Mouse (Mus musculus) heart, adult 2 months (tissue): Measurements from ENCODE around the gene Ube4b.

Experiments
- CTCF ChIP-seq: fragments of 200-600 bp; IDR thresholded peaks from 2 replicates; pipeline ENCODE4 v1.8.1; 2022; ENCODE audit warnings: antibody characterized with exemption, mild to moderate bottlenecking, moderate library complexity
- EP300 ChIP-seq: fragments of 200-500 bp; IDR thresholded peaks from 2 replicates; pipeline ENCODE4 v1.6.1; 2011; ENCODE audit warnings: low read depth, low read length, control low read depth; ENCODE audit not compliant: insufficient read depth
- POLR2A ChIP-seq: fragments of 200-500 bp; IDR thresholded peaks from 2 replicates; pipeline ENCODE4 v1.6.1; 2011; ENCODE audit warnings: mild to moderate bottlenecking, low read depth, low read length, control low read depth; ENCODE audit not compliant: insufficient read depth

DNA sequence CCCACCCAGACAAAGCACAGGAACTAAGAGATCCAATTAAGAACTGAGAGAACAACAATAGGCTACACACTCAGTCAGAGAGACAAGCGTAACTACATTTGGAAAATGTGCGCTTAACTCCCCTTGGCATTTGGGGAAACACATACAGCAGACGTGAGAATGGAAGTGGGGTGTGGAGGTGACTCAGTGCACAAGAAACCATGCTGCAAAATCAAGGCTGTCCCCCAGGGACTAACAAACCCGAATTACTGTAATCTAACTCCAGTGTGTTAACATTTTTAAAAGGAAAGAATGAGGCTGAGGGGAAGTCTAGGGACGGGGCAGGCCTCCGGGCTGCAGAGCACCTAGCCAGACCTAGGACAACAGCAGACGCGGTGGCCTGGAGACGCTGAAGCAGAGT, 52.6 kb downstream of the Ube4b start:
- TF ChIP-seq POLR2A (no peak), CTCF (no peak), EP300 (no peak)
